Mouse (Mus musculus) left cerebral cortex, postnatal 14 days (tissue): ENCODE measurements around the gene Mrps2. TPM values are rescaled to one million over a fixed set of nuclear protein-coding genes. Genes with fewer than 3 reads are reported as not detected.
A peak's percentile ranks its signal among the peaks of the same experiment; 100 is the strongest.

ENCODE experiments used
- DNase-seq, 2 experiments: peaks; one replicate each; pipeline ENCODE4 v3.0.0; 2021 to 2022; ENCODE audit warnings: low spot score in 2 of 2, mixed read lengths in 1 of 2
- intact Hi-C: fragments of 180-260 bp; cut with DNase I; formaldehyde crosslinking; loops from one replicate; pipeline ENCODE4 v1.15.1; 2025
- long read RNA-seq, 2 experiments: library from polyadenylated mRNA; stranded (forward); transcript quantifications; one replicate each; pipeline ENCODE4 v2.0.0; 2021
- total RNA-seq, 2 experiments: library from RNA; stranded (reverse); gene quantifications; 2 replicates each; pipeline ENCODE4 v1.2.3; 2021

Gene Mrps2
- 10 to 100 TPM; 39.1 to 42.8 TPM for total RNA-seq
- long read RNA-seq, experiment 1, transcript Mrps2-201 (4 exons, 2,080 nt): major isoform, 24 of 34 reads
- long read RNA-seq, experiment 1, partial matches to known transcripts: 0 of 34 reads
- long read RNA-seq, experiment 1, other reads (novel, unspliced or antisense): 10 of 34 reads
- long read RNA-seq, experiment 2, transcript Mrps2-201 (4 exons, 2,080 nt): major isoform, 23 of 27 reads
- long read RNA-seq, experiment 2, partial matches to known transcripts: 0 of 27 reads
- long read RNA-seq, experiment 2, other reads (novel, unspliced or antisense): 4 of 27 reads

GRCm38 (mm10) chr2:28467860-28468485 is at the start of gene Mrps2:
Gene Mrps2 (plus strand): TSS chr2:28468066.
- intact Hi-C loops: no loop called here
- peak; percentile 81 to 89 for DNase-seq

- intact Hi-C loops: loop anchor here (2.0 to 10.0 kb wide), 4 partner anchors 325 to 649 kb away; no protein-coding TSS in a partner anchor
Observed at GRCm38 (mm10) chr2:28419898-28420297, 48.0 kb upstream of the Mrps2 start.

GRCm38 (mm10) chr2:28423167-28423566 is 44.7 kb upstream of the Mrps2 start:
- peak in 1 of 2 experiments; percentile 52 for DNase-seq
- intact Hi-C loops: loop anchor here (10.0 kb wide), 1 partner anchor 328 kb away; no protein-coding TSS in a partner anchor

More at GRCm38 (mm10) chr2:28419898-28420297, 48.0 kb upstream of the Mrps2 start:
- peak; percentile 97 to 98 for DNase-seq

- intact Hi-C loops: loop anchor here (10.0 kb wide), 1 partner anchor 332 kb away; no protein-coding TSS in a partner anchor
- no peak for DNase-seq
Observed at GRCm38 (mm10) chr2:28427226-28427625, 40.6 kb upstream of the Mrps2 start.

- DNase-seq: no peak
- intact Hi-C loops: no loop called here
Observed at GRCm38 (mm10) chr2:28430846-28431245, 37.0 kb upstream of the Mrps2 start.

- DNase-seq: no peak
- intact Hi-C loops: no loop called here
Observed at GRCm38 (mm10) chr2:28432811-28433210, 35.1 kb upstream of the Mrps2 start.

- intact Hi-C loops: no loop called here
- DNase-seq: no peak
Observed at GRCm38 (mm10) chr2:28433512-28433911, 34.4 kb upstream of the Mrps2 start.

GRCm38 (mm10) chr2:28435401-28435800 is 32.5 kb upstream of the Mrps2 start:
- intact Hi-C loops: no loop called here
- DNase-seq: peak; percentile 44 to 85

GRCm38 (mm10) chr2:28440842-28441241 is 27.0 kb upstream of the Mrps2 start:
- intact Hi-C loops: loop anchor here (10.0 kb wide), 1 partner anchor 896 kb away; no protein-coding TSS in a partner anchor
- DNase-seq: no peak

GRCm38 (mm10) chr2:28445082-28445481 is 22.8 kb upstream of the Mrps2 start:
- no peak for DNase-seq
- intact Hi-C loops: loop anchor here (10.0 kb wide), 1 partner anchor 900 kb away; no protein-coding TSS in a partner anchor

GRCm38 (mm10) chr2:28446181-28446514 is 21.7 kb upstream of the Mrps2 start:
- intact Hi-C loops: loop anchor here (10.0 kb wide), 1 partner anchor 901 kb away; no protein-coding TSS in a partner anchor
- no peak for DNase-seq

GRCm38 (mm10) chr2:28446515-28447314 is 21.2 kb upstream of the Mrps2 start, which contains the start of gene Ppp1r26:
Gene Ppp1r26 (plus strand): TSS chr2:28446800.
- DNase-seq: peak in 1 of 2 experiments; percentile 51
- intact Hi-C loops: loop anchor here (10.0 kb wide), 1 partner anchor 902 kb away; no protein-coding TSS in a partner anchor

GRCm38 (mm10) chr2:28447315-28447670 is 20.6 kb upstream of the Mrps2 start:
- intact Hi-C loops: loop anchor here (10.0 kb wide), 1 partner anchor 902 kb away; no protein-coding TSS in a partner anchor
- no peak for DNase-seq

GRCm38 (mm10) chr2:28451663-28452062 is 16.2 kb upstream of the Mrps2 start:
- intact Hi-C loops: no loop called here
- no peak for DNase-seq

GRCm38 (mm10) chr2:28453539-28453938 is 14.3 kb upstream of the Mrps2 start:
- intact Hi-C loops: no loop called here
- no peak for DNase-seq

GRCm38 (mm10) chr2:28456616-28457015 is 11.2 kb upstream of the Mrps2 start:
- intact Hi-C loops: no loop called here
- no peak for DNase-seq

- intact Hi-C loops: no loop called here
Observed at GRCm38 (mm10) chr2:28463919-28464318, 3.9 kb upstream of the Mrps2 start.

GRCm38 (mm10) chr2:28464919-28465318 is 2.9 kb upstream of the Mrps2 start:
- intact Hi-C loops: no loop called here
- no peak for DNase-seq

More at GRCm38 (mm10) chr2:28463919-28464318, 3.9 kb upstream of the Mrps2 start:
- DNase-seq: peak; percentile 79 to 85

- peak; percentile 72 to 75 for DNase-seq
- intact Hi-C loops: no loop called here
Observed at GRCm38 (mm10) chr2:28465836-28466518, 1.9 kb upstream of the Mrps2 start, which contains the start of gene 1700007K13Rik. Gene 1700007K13Rik (minus strand): TSS chr2:28466332.
